Mouse (Mus musculus) naive thymus-derived CD4-positive, alpha-beta T cell, adult 2 months (primary cell): ENCODE data around the gene Efcc1.

Source experiments
- DNase-seq: peaks from one replicate; pipeline ENCODE4 v3.0.0-alpha.2; 2011; ENCODE audit warnings: low read depth

Gene Efcc1

GRCm38 (mm10) chr6:87730591-87731462 lies at the start of gene Efcc1:
Gene Efcc1, plus strand, starts transcription at chr6:87730869.
- no peak for DNase-seq

DNA sequence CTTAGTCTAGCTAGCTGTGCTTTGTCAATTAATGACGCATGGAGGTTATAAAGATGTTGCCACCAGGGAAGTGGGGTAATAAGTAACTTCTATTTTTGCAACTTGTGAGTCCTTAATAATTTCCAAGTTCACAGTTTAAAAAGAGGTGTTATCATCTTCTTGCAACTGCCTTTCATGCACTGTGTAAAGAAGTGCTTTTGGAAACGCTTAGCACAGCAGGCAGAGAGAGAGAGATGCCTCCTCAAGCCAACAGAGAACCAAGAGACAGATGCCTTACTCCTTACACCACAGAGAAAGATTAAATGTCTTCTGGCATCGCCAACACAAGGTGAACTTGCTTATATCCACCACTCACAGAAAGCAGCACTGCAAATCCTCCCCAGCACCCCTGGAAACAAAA lies 34.7 kb upstream of the Efcc1 start:
- DNase-seq = no peak

- DNase-seq = no peak
Measured at GRCm38 (mm10) chr6:87696544-87696943, 34.1 kb upstream of the Efcc1 start.

- peak; percentile 40 for DNase-seq
Measured at GRCm38 (mm10) chr6:87706246-87706645, 24.4 kb upstream of the Efcc1 start.

- no peak for DNase-seq
Measured at GRCm38 (mm10) chr6:87712311-87712710, 18.4 kb upstream of the Efcc1 start.

- no peak for DNase-seq
Measured at GRCm38 (mm10) chr6:87714091-87714490, 16.6 kb upstream of the Efcc1 start.

GRCm38 (mm10) chr6:87722631-87723030 lies 8.0 kb upstream of the Efcc1 start:
- peak; percentile 66 for DNase-seq

GRCm38 (mm10) chr6:87725267-87725912 lies 5.3 kb upstream of the Efcc1 start:
- DNase-seq = peak; percentile 53

DNA sequence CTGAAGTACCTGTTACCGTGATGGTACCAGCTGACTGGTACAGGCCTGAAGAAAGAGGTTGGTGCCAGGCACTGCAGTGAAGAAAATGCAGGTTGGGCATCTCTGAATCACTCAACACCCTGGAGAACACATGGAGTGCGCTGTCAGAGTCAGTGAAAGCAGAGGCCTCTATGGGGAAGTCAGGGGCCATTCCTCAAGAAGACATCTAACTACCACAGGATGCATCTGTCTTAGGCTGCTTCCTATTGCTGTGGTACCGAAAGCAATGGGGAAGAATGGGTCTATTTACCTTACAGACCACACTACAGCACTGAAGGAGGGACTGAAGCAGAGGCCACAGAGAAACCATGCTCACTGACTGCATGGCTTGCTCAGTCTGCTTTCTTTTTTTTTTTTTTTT lies 2.6 kb upstream of the Efcc1 start:
- no peak for DNase-seq

GRCm38 (mm10) chr6:87730141-87730540 lies 528 bp upstream of the Efcc1 start:
- DNase-seq = no peak

GRCm38 (mm10) chr6:87731463-87732095 lies 910 bp downstream of the Efcc1 start:
- no peak for DNase-seq

DNA sequence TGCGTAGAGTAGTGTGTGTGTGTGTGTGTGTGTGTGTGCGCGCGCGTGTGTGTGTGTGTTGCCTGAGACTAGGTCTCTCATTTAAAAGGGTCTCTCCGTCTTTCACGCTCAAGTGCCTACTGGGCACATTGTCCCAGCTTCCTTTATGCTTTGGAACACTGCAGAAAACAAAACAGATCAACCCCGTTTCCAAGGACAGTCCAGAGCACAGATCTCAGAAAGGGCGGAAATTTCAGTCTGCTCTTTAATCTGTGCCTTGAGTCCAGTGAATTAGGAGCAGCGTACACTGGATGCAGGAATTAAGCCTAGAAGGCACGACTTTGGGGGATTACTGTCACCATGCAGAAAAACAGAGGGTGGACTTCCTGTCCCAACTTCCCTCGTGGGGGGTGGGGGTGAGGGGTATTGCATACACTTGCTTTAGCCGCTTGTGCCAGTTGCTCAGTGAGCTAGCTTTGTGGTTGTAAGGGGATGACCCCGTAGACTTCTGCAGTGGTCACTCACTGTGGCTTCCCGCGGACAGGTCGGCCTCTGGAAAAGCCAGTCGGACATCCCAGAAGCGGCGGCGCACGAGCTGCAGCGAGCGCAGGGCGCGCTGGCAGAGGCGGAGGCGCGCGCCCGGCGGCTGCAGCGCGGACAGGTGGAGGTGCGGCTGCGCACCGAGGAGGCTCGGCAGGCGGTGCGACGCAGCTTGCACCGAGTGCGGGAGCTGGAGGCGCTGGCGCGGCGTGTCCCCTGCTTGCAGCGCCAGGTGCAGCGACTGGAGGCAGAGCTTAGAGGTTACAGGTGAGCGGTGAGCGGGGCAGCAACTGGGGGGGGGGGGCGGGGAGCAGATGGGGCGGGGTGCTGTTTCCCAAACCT lies 1.7 kb downstream of the Efcc1 start:
- DNase-seq = no peak

- DNase-seq = no peak
Measured at GRCm38 (mm10) chr6:87733131-87733930, 2.7 kb downstream of the Efcc1 start.

- DNase-seq = no peak
Measured at GRCm38 (mm10) chr6:87734136-87734535, 3.5 kb downstream of the Efcc1 start.

- DNase-seq = no peak
Measured at GRCm38 (mm10) chr6:87736923-87737322, 6.3 kb downstream of the Efcc1 start.

- DNase-seq = no peak
Measured at GRCm38 (mm10) chr6:87737921-87738626, 7.4 kb downstream of the Efcc1 start.

- no peak for DNase-seq
Measured at GRCm38 (mm10) chr6:87739898-87740297, 9.2 kb downstream of the Efcc1 start.

DNA sequence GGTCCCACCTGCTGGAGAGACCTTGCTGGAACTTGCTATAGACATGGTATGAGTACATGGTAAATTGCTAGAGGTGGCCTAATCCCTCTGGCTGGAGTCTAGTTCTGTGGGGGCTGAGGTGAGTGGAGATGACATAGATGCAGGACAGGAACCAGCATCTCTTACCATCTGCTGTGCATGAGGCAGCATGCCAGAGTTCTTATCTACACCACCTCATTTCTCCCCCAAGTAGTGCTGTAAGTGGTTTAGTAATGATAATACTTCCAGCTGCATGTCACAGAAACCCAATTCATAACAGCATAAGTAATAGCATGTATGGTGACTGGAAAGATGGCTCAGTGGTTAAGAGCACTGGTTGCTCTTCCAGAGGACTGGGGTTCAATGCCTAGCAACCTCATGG lies 9.8 kb downstream of the Efcc1 start:
- no peak for DNase-seq

- DNase-seq = no peak
Measured at GRCm38 (mm10) chr6:87741978-87742377, 11.3 kb downstream of the Efcc1 start.

GRCm38 (mm10) chr6:87742804-87743203 lies 12.1 kb downstream of the Efcc1 start:
- peak; percentile 39 for DNase-seq
